ENCODE assay signal across 8 mouse cellular contexts in the genomic region with DNA sequence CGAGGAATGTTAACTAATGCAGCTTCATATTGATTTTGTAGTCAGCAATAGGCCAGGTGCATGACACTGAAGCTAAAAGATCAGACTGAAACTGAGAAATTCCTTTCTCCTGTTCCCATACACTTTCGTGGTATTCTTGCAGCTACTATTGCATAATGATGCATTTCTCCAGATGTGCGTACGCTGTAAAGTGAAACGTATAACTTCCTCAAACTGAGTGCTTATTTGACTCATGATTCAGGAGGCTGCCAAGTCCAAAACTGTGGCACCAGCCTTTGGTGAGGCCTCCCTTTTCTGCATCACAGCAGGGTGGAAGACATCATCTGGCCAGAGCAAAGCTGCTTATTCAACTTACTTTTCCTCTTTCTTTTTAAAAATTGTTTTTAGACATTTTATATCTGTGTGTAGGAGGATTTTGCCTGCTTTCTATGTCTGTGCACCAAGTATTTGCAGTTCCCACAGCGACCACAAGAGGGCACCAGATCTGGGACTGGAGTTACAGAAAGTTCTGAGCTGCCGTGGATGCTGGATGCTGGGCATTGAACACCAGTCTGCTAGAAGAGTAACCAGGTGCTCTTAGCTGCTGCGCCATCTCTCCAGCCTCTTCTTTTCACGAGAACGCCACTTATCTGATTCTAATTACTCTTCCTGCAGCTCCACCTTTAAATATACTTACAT.
A peak's percentile ranks its signal among the peaks of the same experiment; 100 is the strongest.
DNase-seq lines count a peak whose midpoint lies in the region; ATAC-seq and TF ChIP-seq lines count a peak whose summit lies in the region.

No protein-coding gene starts in this region.

- no peak overlapping the region for H3K4me2 ChIP-seq in hindbrain, embryonic 12.5 days (replicated peaks)
- no peak overlapping the region for H3K4me2 ChIP-seq in embryonic facial prominence, embryonic 11.5 days (ENCODE audit: low read depth, low read length)
- H3K4me2 ChIP-seq in midbrain, embryonic 15.5 days, result no peak overlapping the region
- H3K4me2 ChIP-seq in stomach, postnatal 0 days (replicated peaks; ENCODE audit: low read depth), result no peak overlapping the region

- no peaks in the 10 kb centered on the region for H3K27me3 ChIP-seq in hindbrain, embryonic 10.5 days (ENCODE audit: insufficient read depth, poor library complexity, severe bottlenecking)
- H3K27me3 ChIP-seq in hindbrain, embryonic 12.5 days, result no peaks in the 10 kb centered on the region
- H3K27me3 ChIP-seq in embryonic facial prominence, embryonic 11.5 days (ENCODE audit: control insufficient read depth, insufficient read depth, low read length), result no peaks in the 10 kb centered on the region
- H3K27me3 ChIP-seq in midbrain, embryonic 15.5 days (replicated peaks), result no peaks in the 10 kb centered on the region
- H3K27me3 ChIP-seq in stomach, postnatal 0 days (ENCODE audit: control insufficient read depth, insufficient read depth, low read length), result no peaks in the 10 kb centered on the region

- H3K9me3 ChIP-seq in hindbrain, embryonic 10.5 days, result no peaks in the 10 kb centered on the region
- no peaks in the 10 kb centered on the region for H3K9me3 ChIP-seq in hindbrain, embryonic 12.5 days (replicated peaks)
- H3K9me3 ChIP-seq in embryonic facial prominence, embryonic 11.5 days (replicated peaks; ENCODE audit: control insufficient read depth, low read length), result no peaks in the 10 kb centered on the region
- no peaks in the 10 kb centered on the region for H3K9me3 ChIP-seq in midbrain, embryonic 15.5 days
- H3K9me3 ChIP-seq in stomach, postnatal 0 days (ENCODE audit: control insufficient read depth, low read length), result no peaks in the 10 kb centered on the region

- TF ChIP-seq EP300 in stomach, postnatal 0 days (optimal IDR thresholded peaks at IDR 0.05), result no peak

- WGBS in hindbrain, embryonic 10.5 days, result 48% methylated on average over 10 of the region's 10 CpGs
- WGBS in hindbrain, embryonic 12.5 days, result 48% methylated on average over 10 of the region's 10 CpGs
- WGBS in embryonic facial prominence, embryonic 11.5 days, result 45% methylated on average over 10 of the region's 10 CpGs
- WGBS in midbrain, embryonic 15.5 days, result 37% methylated on average over 10 of the region's 10 CpGs
- 23% methylated on average over 10 of the region's 10 CpGs for WGBS in stomach, postnatal 0 days

- peak; percentile 82 for DNase-seq in hindbrain, embryonic 10.5 days (ENCODE audit: low spot score)
- peak; percentile 79 for DNase-seq in adrenal gland, postnatal 25 days
- DNase-seq in embryonic facial prominence, embryonic 11.5 days (ENCODE audit: low spot score), result peak; percentile 80
- DNase-seq in heart, postnatal 36 days, result peak; percentile 65 to 83
- DNase-seq in left cerebral cortex, adult 18-20 months (ENCODE audit: low spot score in 2 of 2), result peak; percentile 73 to 80
- DNase-seq in stomach, postnatal 0 days (ENCODE audit: low spot score), result peak; percentile 79

- H3K27ac ChIP-seq in hindbrain, embryonic 10.5 days, result no peak overlapping the region
- H3K27ac ChIP-seq in hindbrain, embryonic 12.5 days, result no peak overlapping the region
- no peak overlapping the region for H3K27ac ChIP-seq in embryonic facial prominence, embryonic 11.5 days (replicated peaks; ENCODE audit: low read depth, low read length)
- no peak overlapping the region for H3K27ac ChIP-seq in midbrain, embryonic 15.5 days
- no peak overlapping the region for H3K27ac ChIP-seq in stomach, postnatal 0 days (replicated peaks)

- no peak overlapping the region for H3K9ac ChIP-seq in hindbrain, embryonic 12.5 days
- no peak overlapping the region for H3K9ac ChIP-seq in embryonic facial prominence, embryonic 11.5 days (replicated peaks; ENCODE audit: low read length)
- no peak overlapping the region for H3K9ac ChIP-seq in midbrain, embryonic 15.5 days
- H3K9ac ChIP-seq in stomach, postnatal 0 days (ENCODE audit: low read length), result no peak overlapping the region

- ATAC-seq in hindbrain, embryonic 12.5 days (ENCODE audit: low FRiP score), result no peak
- no peak for ATAC-seq in embryonic facial prominence, embryonic 11.5 days (replicated peaks; ENCODE audit: insufficient number of reproducible peaks, low FRiP score, low TSS enrichment, low read depth)
- peak; percentile 48; the same call in 1 of the 2 replicates for ATAC-seq in midbrain, embryonic 15.5 days (replicated peaks)
- ATAC-seq in stomach, postnatal 0 days (ENCODE audit: low FRiP score, low TSS enrichment), result 0 out of 2 replicates have a peak, but pooled peaks have one; percentile 38

- peak; percentile 93 for TF ChIP-seq CTCF in stomach, postnatal 0 days (IDR thresholded peaks at IDR 0.05; ENCODE audit: low read depth)

- H3K36me3 ChIP-seq in hindbrain, embryonic 10.5 days, result no peaks in the 10 kb centered on the region
- H3K36me3 ChIP-seq in hindbrain, embryonic 12.5 days, result no peaks in the 10 kb centered on the region
- H3K36me3 ChIP-seq in embryonic facial prominence, embryonic 11.5 days (replicated peaks; ENCODE audit: control insufficient read depth, insufficient read depth, low read depth, low read length), result no peaks in the 10 kb centered on the region
- no peaks in the 10 kb centered on the region for H3K36me3 ChIP-seq in midbrain, embryonic 15.5 days (replicated peaks)
- no peaks in the 10 kb centered on the region for H3K36me3 ChIP-seq in stomach, postnatal 0 days (ENCODE audit: control insufficient read depth, insufficient read depth, low read length)

- peaks cover 5% of the 10 kb centered on the region for H3K4me1 ChIP-seq in hindbrain, embryonic 10.5 days (replicated peaks)
- H3K4me1 ChIP-seq in hindbrain, embryonic 12.5 days, result peaks cover 3% of the 10 kb centered on the region; the same call in 1 of the 2 replicates
- H3K4me1 ChIP-seq in embryonic facial prominence, embryonic 11.5 days (ENCODE audit: control insufficient read depth, insufficient read depth, low read length), result no peaks in the 10 kb centered on the region
- peaks cover 12% of the 10 kb centered on the region for H3K4me1 ChIP-seq in midbrain, embryonic 15.5 days
- H3K4me1 ChIP-seq in stomach, postnatal 0 days (replicated peaks; ENCODE audit: control insufficient read depth, insufficient read depth), result no peaks in the 10 kb centered on the region

- no peak overlapping the region for H3K4me3 ChIP-seq in hindbrain, embryonic 10.5 days
- H3K4me3 ChIP-seq in hindbrain, embryonic 12.5 days, result no peak overlapping the region
- H3K4me3 ChIP-seq in embryonic facial prominence, embryonic 11.5 days (ENCODE audit: low read depth, low read length), result no peak overlapping the region
- no peak overlapping the region for H3K4me3 ChIP-seq in midbrain, embryonic 15.5 days
- no peak overlapping the region for H3K4me3 ChIP-seq in stomach, postnatal 0 days (ENCODE audit: low read depth, low read length)

- intact Hi-C loops in heart, postnatal 36 days (cut with DNase I), result loop anchor here (1.0 kb wide), 2 partner anchors 67 to 157 kb away; no protein-coding TSS in a partner anchor

Comparison
In these comparisons a context has a peak if more than half of its experiments do, and no peak if none do; other contexts are left out.
1. ATAC-seq: peak in midbrain, embryonic 15.5 days (single experiment) and stomach, postnatal 0 days (single experiment); none in hindbrain, embryonic 12.5 days (single experiment) and embryonic facial prominence, embryonic 11.5 days (single experiment).
2. Peak in every context shown above with its lines, with median percentiles within 50 percentile points of each other: DNase-seq.